Mouse (Mus musculus) cerebellum, adult 2 months (tissue): ENCODE data around the gene Samd10.

ENCODE experiments used
- CTCF ChIP-seq: fragments of 200-500 bp; IDR thresholded peaks from 2 replicates; pipeline ENCODE4 v1.5.1; 2011; ENCODE audit warnings: low read depth, mild to moderate bottlenecking, control low read depth, low read length, moderate library complexity, borderline replicate concordance; ENCODE audit not compliant: insufficient read depth
- POLR2A ChIP-seq: fragments of 200-500 bp; IDR thresholded peaks from 2 replicates; pipeline ENCODE4 v1.6.1; 2011; ENCODE audit warnings: low read length, control low read depth, borderline replicate concordance; ENCODE audit not compliant: insufficient read depth

DNA sequence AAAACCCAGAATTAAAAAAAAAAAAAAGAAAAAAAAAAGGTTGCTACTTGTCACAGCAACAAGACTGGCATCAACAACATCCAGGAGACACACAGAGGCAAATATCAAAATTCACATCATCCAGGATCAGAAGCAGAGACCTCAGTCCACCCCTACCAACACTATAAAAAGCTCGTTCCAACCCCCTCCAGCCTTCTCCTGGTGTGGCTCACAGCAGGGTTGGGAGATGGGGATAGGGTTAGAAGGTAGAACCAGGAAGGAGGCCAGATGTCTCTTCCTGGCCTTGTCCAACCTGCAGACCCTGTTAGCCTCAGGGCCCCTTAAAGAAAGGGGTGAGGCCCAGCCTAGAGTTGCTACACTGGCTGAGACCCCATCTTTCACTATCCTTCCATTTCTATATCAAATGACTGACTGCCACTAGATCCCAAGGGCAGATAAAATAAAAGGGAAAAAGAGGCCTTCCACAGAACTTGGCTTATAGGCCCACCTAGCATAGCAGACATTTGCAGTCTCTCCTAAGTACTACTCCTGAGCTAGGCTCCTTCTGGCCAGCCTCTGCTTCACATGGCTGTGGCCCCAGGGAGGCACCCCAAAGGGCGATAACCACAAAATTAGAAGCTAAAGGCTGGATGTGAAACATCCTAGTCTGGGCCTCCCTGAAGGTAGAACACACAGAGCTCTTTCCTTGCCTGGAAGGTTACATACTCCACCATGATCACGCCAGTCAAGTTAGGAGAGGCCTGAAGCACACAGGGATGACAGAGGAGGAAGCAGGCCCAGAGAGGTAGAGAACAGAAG is 15.4 kb downstream of the Samd10 start:
- TF ChIP-seq CTCF (no peak), POLR2A (no peak)
